Mouse (Mus musculus) myocyte (in vitro differentiated cells): Measurements from ENCODE around the gene Glis3.

Source experiments
- MAX ChIP-seq: IDR thresholded peaks from one replicate; pipeline ENCODE4 v1.6.1; 2011; ENCODE audit warnings: low read depth, mild to moderate bottlenecking, control low read depth
- MYOG ChIP-seq, 3 experiments: IDR thresholded peaks; one replicate each; pipeline ENCODE4 v1.6.1; 2011; ENCODE audit warnings: control low read depth in 2 of 3, low read depth in 2 of 3, mild to moderate bottlenecking in 2 of 3; ENCODE audit not compliant: insufficient read length in 2 of 3, control insufficient read depth in 1 of 3, insufficient read depth in 1 of 3
- POLR2A ChIP-seq: IDR thresholded peaks from one replicate; pipeline ENCODE4 v1.6.1; 2011; ENCODE audit warnings: low read depth, mild to moderate bottlenecking, control low read depth, moderate library complexity; ENCODE audit not compliant: insufficient read length
- REST ChIP-seq: IDR thresholded peaks from one replicate; pipeline ENCODE4 v1.6.1; 2011; ENCODE audit warnings: mild to moderate bottlenecking, control low read depth, moderate library complexity; ENCODE audit not compliant: insufficient read depth, insufficient read length
- TCF12 ChIP-seq: IDR thresholded peaks from one replicate; pipeline ENCODE4 v1.6.1; 2011; ENCODE audit warnings: mild to moderate bottlenecking, control low read depth; ENCODE audit not compliant: poor library complexity, insufficient read depth, severe bottlenecking
- USF1 ChIP-seq: IDR thresholded peaks from one replicate; pipeline ENCODE4 v1.6.1; 2011; ENCODE audit warnings: low read depth, mild to moderate bottlenecking, control low read depth, moderate library complexity

GRCm38 (mm10) chr19:28235571-28235970, 444.3 kb downstream of the Glis3 start:
- TF ChIP-seq POLR2A (no peak), MAX (no peak), USF1 (no peak), TCF12 (no peak), MYOG (IDR thresholded peaks at IDR 0.05; ENCODE audit: control insufficient read depth in 1 of 3, insufficient read depth in 1 of 3, insufficient read length in 2 of 3, low read depth in 2 of 3) (no peak), REST (no peak)
